Mouse (Mus musculus) frontal cortex, adult 2 months (tissue): ENCODE data around the gene Snrpa. TPM values are rescaled to one million over a fixed set of nuclear protein-coding genes. Genes with fewer than 3 reads are reported as not detected.
"Not testable (repeated sequence)": the region's sequence is repeated elsewhere in the genome, so short reads cannot be mapped to it uniquely, and the experiment has no call there.

ENCODE experiments used
- DNase-seq, 2 experiments: peaks; one replicate each; pipeline ENCODE4 v3.0.0; 2022; ENCODE audit warnings: low spot score in 1 of 2; ENCODE audit errors: extremely low spot score in 1 of 2
- polyA plus RNA-seq: library from polyadenylated mRNA; depleted of rRNA; stranded (reverse); fragments of >200 nt; gene quantifications from 2 replicates; pipeline ENCODE4 v1.2.3, GENCODE M21; 2012; rRNA removed

Snrpa gene
- 190 and 196 TPM in 2 replicates for polyA plus RNA-seq

- peak; percentile 98 to 100 for DNase-seq
Measured at GRCm38 (mm10) chr7:27195681-27196611, at the start of gene Snrpa, which contains the start of gene BC024978. Snrpa (minus strand) TSS chr7:27196271. BC024978 (plus strand) TSS chr7:27195781.

GRCm38 (mm10) chr7:27244088-27244487, 48.0 kb upstream of the Snrpa start:
- not testable (repeated sequence) for DNase-seq

- DNase-seq: no peak
Measured at GRCm38 (mm10) chr7:27243211-27243610, 47.1 kb upstream of the Snrpa start.

DNA sequence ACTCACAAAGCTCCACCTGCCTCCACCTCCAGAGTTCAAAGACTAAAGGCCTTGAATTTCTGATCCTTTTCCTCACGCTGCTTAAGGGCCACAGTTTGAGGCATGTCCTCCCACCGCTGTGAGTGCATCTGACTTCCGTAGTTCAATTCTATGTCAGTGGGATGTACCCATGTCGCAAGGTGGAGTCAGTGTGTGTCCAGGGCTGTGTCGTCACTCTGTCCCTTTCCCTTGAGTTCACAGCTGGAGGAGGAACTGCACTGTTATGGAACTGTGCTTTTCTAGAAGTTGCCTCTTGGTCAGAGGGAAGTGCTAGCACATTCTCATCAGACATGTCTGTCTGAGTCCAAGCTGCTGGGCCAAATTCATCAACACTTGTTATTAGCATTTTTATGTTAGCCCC, 42.5 kb upstream of the Snrpa start:
- no peak for DNase-seq

DNA sequence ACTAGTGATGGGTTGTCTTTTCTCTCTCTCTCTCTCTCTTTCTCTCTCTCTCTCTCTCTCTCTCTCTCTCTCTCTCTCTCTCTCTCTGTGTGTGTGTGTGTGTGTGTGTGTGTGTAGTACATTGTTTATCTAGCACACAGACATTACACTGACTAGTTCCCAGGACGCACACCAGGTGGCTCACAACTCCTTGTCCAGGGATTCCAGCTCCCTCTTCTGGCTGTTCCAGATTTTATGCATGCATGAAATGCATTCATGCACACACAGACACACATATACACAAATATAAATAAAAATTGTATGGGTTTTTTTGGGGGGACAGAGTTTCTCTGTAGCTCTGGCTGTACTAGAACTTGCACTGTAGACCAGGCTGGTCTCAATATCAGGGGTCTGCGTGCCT, 41.5 kb upstream of the Snrpa start:
- DNase-seq: no peak

- DNase-seq: no peak
Measured at GRCm38 (mm10) chr7:27235726-27236125, 39.7 kb upstream of the Snrpa start.

- no peak for DNase-seq
Measured at GRCm38 (mm10) chr7:27233300-27233699, 37.2 kb upstream of the Snrpa start.

DNA sequence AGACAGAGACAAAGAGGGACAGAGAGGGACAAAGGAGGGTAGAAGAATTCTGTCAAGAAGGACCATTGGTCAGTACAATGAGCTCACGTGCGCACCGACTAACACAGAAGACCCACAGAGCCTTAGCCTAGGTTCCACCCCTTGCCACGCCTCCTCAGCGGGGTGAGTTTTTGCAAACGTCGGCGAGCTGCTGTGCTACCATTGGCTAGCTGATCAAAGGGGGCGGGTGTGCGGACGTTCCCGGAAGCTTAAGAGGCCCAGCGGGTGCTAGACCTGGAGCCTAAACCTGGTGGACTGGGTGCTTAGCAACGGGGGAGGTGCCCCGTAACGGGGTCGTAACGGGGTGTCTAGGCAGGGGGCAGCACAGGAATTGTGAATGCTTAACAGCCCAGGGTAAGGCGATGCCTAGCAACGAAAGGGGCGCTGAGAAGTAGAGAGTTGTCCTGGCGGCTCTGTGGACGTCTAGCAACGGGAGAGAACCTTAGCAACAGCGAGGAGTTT, 36.8 kb upstream of the Snrpa start, which contains the start of gene Coq8b:
Gene Coq8b (plus strand): TSS at position 243 of the 501 bp plus-strand sequence.
- DNase-seq: peak; percentile 89 to 92

DNA sequence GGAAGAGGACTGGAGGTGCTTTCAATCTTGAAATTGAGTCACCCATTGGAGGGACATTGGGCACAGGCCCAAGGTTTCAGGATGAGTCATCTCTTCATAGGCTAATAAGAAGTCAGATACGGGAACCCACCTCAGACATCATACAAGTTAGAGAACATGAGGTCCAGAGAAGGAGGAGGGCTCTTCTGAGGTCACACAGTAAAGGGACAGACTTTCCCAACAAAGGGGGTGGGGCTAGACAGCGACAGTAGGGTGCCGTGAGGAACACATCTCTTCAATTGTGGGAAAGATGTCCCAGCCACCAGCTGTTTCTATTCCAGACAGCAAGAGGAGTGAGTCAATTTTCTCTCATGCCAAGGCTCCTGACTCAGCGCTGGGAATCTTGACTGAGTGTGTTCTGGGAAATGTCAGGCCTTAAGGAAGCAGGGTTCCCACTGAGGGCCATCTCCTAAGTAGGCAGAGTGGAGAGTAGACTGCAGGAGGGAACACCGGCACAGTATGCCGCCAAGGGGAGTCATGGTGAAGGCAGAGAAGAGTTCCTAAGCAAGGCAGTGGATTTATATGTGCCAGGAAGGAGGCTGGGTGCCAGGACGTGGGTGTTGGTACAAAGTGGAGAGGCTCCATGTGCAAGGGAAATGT, 35.7 kb upstream of the Snrpa start:
- DNase-seq: peak; percentile 83 to 84

GRCm38 (mm10) chr7:27230781-27231180, 34.7 kb upstream of the Snrpa start:
- no peak for DNase-seq

DNA sequence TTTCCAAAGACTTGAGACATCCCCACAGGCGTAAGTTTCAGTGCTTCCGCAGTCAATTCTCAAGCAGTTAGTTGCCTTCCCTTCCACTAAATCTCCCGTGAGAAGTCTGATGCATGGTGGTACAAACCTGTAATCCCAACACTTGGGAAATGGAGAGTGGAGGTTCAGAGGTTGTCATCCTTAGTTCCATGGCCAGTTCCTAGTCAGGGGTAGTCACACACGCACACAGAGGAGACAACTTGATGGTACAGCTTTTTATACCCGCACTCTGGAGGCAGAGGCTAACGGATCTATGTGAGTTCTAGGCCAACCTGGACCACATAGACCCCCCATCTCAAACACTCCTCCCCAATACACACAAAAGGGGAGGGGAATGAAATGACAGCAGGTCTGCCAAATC, 32.8 kb upstream of the Snrpa start:
- DNase-seq: no peak

DNA sequence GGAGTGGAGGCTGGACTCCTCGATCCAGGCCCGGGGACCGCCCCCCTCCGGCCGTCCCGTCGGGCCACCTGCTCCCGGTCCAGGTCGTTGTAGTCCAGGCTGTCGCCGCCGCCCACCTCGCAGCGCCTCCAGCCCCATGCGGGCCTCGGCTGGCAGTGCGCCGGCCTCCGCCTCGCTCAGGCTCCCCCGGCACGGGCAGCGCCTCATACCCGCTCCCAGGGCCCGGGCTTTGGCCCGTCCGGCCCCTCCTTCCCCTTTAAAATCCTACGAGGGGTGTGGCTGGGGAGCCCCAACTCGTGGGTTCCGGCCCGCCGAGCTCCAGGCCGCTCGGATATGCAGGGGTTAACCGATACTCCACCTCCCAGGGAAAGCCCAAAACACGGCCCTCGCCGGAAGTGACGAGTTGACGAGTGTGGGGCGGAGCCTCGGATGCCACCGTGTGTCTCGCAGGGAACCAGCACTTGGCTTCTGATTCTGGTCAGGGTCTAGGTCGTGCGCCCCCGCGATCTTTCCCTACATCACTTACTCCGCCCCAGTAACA, 32.3 kb upstream of the Snrpa start, which contains the start of gene Itpkc:
Gene Itpkc (minus strand): TSS at position 381 of the 541 bp plus-strand sequence.
- peak; percentile 86 to 92 for DNase-seq

DNA sequence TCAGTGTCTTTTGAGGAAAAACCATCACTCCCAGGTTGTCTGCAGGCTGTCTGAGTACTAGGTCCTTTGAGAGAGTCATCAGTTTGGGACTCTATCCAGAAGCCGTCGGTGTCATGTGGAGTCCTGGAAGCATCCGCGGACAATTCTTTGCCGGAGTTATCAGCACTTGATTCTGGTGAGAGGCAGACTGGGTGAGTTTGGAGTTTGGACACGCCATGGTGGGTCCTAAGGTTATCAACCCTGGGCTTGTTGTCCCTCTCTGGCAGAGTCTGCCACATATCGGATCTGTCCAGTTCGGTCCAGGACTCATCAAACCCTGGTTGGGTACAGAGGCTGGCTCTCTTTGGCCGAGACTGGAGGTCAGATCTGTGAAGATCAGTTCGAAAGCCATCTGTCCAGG, 31.6 kb upstream of the Snrpa start:
- peak in 1 of 2 experiments; percentile 12 for DNase-seq

GRCm38 (mm10) chr7:27227276-27227675, 31.2 kb upstream of the Snrpa start:
- no peak for DNase-seq

DNA sequence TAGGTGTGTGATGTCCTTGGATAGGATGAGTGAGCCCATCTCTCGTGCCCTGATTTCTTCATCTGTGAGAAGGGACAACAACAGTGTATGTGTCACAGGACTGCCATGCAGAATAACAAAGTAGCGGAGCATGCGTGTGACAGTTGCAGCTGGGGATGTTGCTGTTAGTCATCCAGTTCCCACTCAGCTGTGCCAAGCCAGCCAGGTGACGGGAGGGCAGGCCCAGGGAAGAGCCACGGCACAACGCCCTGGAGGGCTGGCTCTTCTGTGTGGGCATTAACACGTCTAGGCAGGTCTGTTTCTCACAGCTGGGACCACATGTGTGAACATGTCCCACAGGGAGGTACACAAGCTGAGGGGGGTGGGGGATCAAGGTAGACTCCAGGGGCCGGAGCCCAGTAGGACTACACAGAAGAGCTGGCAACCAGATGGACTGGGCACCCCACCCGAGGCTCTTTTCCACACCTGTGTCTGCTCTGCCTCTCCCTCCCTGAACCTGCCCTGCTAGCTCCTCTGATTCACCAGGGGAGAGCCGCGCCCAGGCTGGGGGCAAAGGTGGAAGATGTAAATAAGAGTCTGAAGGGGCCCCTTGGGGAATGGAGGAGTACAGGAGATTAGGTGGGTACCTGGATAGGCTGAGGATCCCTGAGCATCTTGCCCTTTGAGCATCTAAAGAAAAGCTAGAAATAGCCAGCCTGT, 29.0 kb upstream of the Snrpa start:
- DNase-seq: peak; percentile 25 to 69

DNA sequence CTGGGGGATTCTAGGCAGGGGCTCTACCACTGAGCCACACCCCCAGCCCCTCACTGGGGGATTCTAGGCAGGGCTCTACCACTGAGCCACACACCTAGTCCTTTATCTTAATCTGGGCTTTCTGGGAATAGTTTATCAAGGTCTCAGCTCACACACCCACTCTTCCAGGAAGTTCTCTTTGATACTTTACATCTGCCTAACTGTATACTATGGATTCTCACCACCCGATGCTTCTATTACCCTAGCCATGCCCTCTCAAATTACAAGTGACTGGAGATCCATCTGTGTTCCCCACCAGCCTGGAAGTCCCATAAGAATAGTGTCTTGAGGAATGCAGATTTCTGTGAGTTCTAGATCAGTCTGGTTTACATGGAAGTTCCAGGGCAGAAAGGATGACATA, 26.5 kb upstream of the Snrpa start:
- no peak for DNase-seq

DNA sequence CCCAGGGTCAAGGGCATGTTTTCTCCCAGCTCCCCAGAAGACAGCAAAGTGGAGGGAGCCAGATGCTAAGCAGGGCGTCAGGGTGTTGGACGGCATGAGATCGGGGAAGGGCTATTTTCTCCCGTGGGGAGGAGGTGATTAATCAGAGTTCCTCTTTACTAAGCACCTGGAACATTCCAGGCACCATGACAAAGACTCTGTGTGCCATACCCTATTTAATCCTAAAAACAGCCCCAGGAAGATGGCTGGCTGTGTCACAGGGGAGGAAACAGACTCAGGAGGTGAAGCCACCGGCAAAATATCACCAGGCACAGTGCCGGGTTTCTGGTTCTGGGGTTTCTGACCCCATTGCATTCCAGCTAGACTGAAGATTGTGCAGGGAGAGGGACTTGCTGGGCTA, 25.9 kb upstream of the Snrpa start:
- DNase-seq: no peak

DNA sequence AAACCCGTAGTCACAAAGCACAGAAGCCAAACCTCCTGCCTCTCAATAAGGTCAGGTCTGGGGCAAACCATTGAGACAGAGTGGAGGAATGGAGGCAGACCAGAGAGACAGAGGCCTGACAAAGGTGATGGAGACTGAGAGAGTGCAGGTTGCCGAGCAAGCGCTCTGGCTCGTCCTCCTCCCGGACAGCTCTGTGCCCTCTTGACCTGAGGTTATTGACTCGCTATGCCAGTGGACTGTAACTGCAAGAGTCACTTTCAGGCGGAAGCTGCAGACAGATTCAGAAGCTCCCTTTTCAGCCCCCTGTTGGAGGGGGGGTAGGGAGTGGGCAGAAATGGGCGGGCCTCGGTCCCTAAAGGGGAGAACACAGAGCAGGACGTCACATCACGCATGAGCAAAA, 23.9 kb upstream of the Snrpa start:
- no peak for DNase-seq

DNA sequence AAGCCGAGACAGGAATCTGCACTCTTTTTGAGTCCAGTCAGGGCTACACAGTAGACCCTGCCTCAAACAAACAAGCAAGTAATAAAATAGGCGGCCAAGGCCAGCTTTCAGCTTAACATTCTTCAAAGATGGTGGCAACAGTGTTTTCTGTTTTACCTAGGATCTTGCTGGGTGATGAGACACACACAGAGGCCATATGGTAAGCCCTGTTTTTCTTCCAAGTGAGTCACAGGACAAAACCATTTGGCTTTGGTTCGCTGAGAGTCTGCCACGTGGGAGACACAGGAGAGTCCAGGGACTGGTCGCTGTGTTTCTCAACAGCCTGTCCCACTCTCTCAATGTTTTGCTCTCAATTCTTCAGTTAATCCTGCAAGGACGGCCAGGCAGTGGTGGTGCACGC, 22.5 kb upstream of the Snrpa start:
- peak in 1 of 2 experiments; percentile 27 for DNase-seq

GRCm38 (mm10) chr7:27212626-27213025, 16.6 kb upstream of the Snrpa start:
- no peak for DNase-seq
